ENCODE assay signal across 8 mouse cellular contexts in the genomic region with DNA sequence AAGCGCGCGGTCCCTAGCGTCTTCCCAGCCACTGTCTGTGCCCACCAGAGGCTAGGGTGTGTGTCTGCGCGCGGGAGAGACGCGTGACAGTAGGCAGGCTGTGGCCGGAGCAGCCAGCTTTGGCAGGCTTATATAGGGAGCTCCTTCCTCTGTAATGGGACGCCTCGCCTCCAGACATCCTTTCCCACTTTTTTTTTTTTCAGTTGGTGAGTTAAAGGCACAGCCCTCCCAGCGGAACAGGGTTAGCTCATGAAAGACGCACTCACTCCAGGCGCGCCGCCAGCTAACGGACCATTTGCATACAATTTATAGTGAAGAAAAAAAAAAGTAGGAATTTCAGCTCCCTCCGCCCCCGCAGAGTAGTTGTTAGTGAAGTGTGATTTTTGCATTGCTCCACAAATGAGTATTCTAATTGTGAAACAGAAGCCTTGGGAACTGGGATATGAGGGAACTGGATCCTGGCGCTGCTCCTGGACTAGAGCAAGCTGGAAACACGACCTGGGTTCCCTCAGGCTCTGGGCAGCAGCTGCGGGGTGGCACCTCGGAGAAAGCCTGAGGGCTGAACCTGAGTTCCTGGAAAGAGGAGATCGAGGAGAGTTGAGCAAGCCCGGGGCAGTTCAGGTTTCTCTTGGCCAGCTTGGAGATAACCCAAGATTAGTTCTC. TPM values are rescaled to one million over a fixed set of nuclear protein-coding genes. Genes with fewer than 3 reads are reported as not detected.
DNase-seq lines count a peak whose midpoint lies in the region; ATAC-seq and TF ChIP-seq lines count a peak whose summit lies in the region.

Tnc (minus strand) TSS at position 185 of the 663 bp plus-strand sequence.

- no peak within 1 kb of the TSS for H3K4me3 ChIP-seq in bone marrow, adult 2 months (replicated peaks; ENCODE audit: control insufficient read depth, low read depth, low read length)
- H3K4me3 ChIP-seq in layer of hippocampus, adult 2 months: peak within 1 kb of the TSS; percentile 49
- H3K4me3 ChIP-seq in liver, embryonic 16.5 days (ENCODE audit: low read depth, low read length): 0 out of 2 replicates have a peak within 1 kb of the TSS, but pooled peaks have one; percentile 3

- peak; percentile 96 for DNase-seq in 3T3-L1 (ENCODE audit: low read depth, low spot score)
- DNase-seq in frontal cortex, adult 2 months (ENCODE audit: extremely low spot score in 1 of 2, low spot score in 1 of 2): peak; percentile 76 to 91
- peak; percentile 85 for DNase-seq in heart, postnatal 4 days
- DNase-seq in layer of hippocampus, adult 2 months (ENCODE audit: low spot score in 2 of 2): peak; percentile 32 to 59
- peak; percentile 34 for DNase-seq in retina, embryonic 14.5 days (ENCODE audit: low spot score)
- DNase-seq in spleen, postnatal 36 days (ENCODE audit: low spot score in 2 of 2): no peak

- no peaks in the 10 kb centered on the region for H3K4me1 ChIP-seq in bone marrow, adult 2 months (ENCODE audit: control insufficient read depth, insufficient read depth, low read length)
- no peaks in the 10 kb centered on the region for H3K4me1 ChIP-seq in liver, embryonic 16.5 days (ENCODE audit: control insufficient read depth, low read depth, low read length)

- H3K9me3 ChIP-seq in liver, embryonic 16.5 days (replicated peaks; ENCODE audit: control insufficient read depth, low read length): no peaks in the 10 kb centered on the region

- no peak within 1 kb of the TSS for H3K4me2 ChIP-seq in liver, embryonic 16.5 days (ENCODE audit: low read depth, low read length)

- no peaks in the 10 kb centered on the region for H3K36me3 ChIP-seq in liver, embryonic 16.5 days (ENCODE audit: control insufficient read depth, insufficient read depth)

- H3K27me3 ChIP-seq in liver, embryonic 16.5 days (ENCODE audit: control insufficient read depth, insufficient read depth, low read depth, low read length): no peaks in the 10 kb centered on the region

- WGBS in bone marrow, adult 2 months: 5% methylated on average over 26 of the region's 26 CpGs
- 2% methylated on average over 26 of the region's 26 CpGs for WGBS in liver, embryonic 16.5 days (ENCODE audit: insufficient replicate concordance)

- 0 out of 2 replicates have a peak, but pooled peaks have one; percentile 20 for TF ChIP-seq POLR2A in bone marrow, adult 2 months (IDR thresholded peaks at IDR 0.05; ENCODE audit: borderline replicate concordance, control insufficient read depth, low read depth, low read length)

- H3K9ac ChIP-seq in liver, embryonic 16.5 days (ENCODE audit: low read depth, low read length): no peak within 1 kb of the TSS

- TF ChIP-seq CTCF in bone marrow, adult 2 months (IDR thresholded peaks at IDR 0.05; ENCODE audit: control insufficient read depth, insufficient read depth, low read length): no peak
- TF ChIP-seq CTCF in layer of hippocampus, adult 2 months (conservative IDR thresholded peaks at IDR 0.05): no peak

- H3K27ac ChIP-seq in bone marrow, adult 2 months (ENCODE audit: control insufficient read depth, insufficient read depth, low read depth, low read length, poor library complexity): no peak within 1 kb of the TSS
- H3K27ac ChIP-seq in layer of hippocampus, adult 2 months: peak within 1 kb of the TSS; percentile 23; the same call in 1 of the 2 replicates
- H3K27ac ChIP-seq in liver, embryonic 16.5 days (ENCODE audit: low read length): no peak within 1 kb of the TSS

- ATAC-seq in liver, embryonic 16.5 days (ENCODE audit: low read depth): no peak

RNA-seq across cellular contexts. Expression of gene Tnc, which starts in this region (rescaled TPM):
- 12.9 and 16.5 TPM in 2 replicates for polyA plus RNA-seq in bone marrow, adult 2 months (2011; ENCODE audit: insufficient read depth, insufficient read length, low replicate concordance, missing spikeins)
- polyA plus RNA-seq in frontal cortex, adult 2 months (2012; rRNA removed): 3.0 and 3.7 TPM in 2 replicates
- 10 to 100 TPM; 40.9 to 41.6 TPM for total RNA-seq in heart, postnatal 4 days (2021)
- 1 to 10 TPM; 4.3 to 5.7 TPM for total RNA-seq in layer of hippocampus, adult 2 months (2021)
- 2.9 and 3.4 TPM in 2 replicates for polyA plus RNA-seq in liver, embryonic 16.5 days (2015; fragmentation: Nextera tagmentation; extraction: Ambion mirVana)

Comparison
In these comparisons a context has a peak if more than half of its experiments do, and no peak if none do; other contexts are left out.
1. RNA of gene Tnc (total RNA-seq): 40.9 to 41.6 TPM in heart, postnatal 4 days; 4.3 to 5.7 TPM in layer of hippocampus, adult 2 months; every median in the first group is over 4 times any median in the second.
2. DNase-seq: peak in 3T3-L1 (single experiment), frontal cortex, adult 2 months (2 of 2), heart, postnatal 4 days (single experiment), layer of hippocampus, adult 2 months (2 of 2) and retina, embryonic 14.5 days (single experiment); none in spleen, postnatal 36 days (0 of 2).